Mouse (Mus musculus) limb, embryonic 14.5 days (tissue): Measurements from ENCODE around the gene Usp9x. TPM values are rescaled to one million over a fixed set of nuclear protein-coding genes. Genes with fewer than 3 reads are reported as not detected.
A peak's percentile ranks its signal among the peaks of the same experiment; 100 is the strongest.

Experiments
- ATAC-seq: fragments of 200-750 bp; cut with Nextera tagmentation; 2 replicates; pipeline ENCODE4 v1.8.0; 2017; ENCODE audit warnings: low read depth, moderate number of reproducible peaks, moderate TSS enrichment; ENCODE audit not compliant: low FRiP score
- DNase-seq: peaks from one replicate; pipeline ENCODE4 v3.0.0-alpha.2; 2015; ENCODE audit warnings: low spot score
- H3K27ac ChIP-seq: fragments of 300-500 bp; sonication (generic); replicated peaks from 2 replicates; pipeline ENCODE4 v1.5.1; 2014; ENCODE audit warnings: low read depth, mild to moderate bottlenecking, low read length, moderate library complexity, mixed read lengths
- H3K27me3 ChIP-seq: fragments of 300-500 bp; sonication (generic); 2 replicates; pipeline ENCODE4 v1.6.1; 2014; ENCODE audit warnings: low read length, mixed read lengths; ENCODE audit not compliant: control insufficient read depth, insufficient read depth
- H3K36me3 ChIP-seq: fragments of 300-500 bp; sonication (generic); 2 replicates; pipeline ENCODE4 v1.6.1; 2014; ENCODE audit warnings: mild to moderate bottlenecking, low read length, moderate library complexity, mixed read lengths; ENCODE audit not compliant: control insufficient read depth, insufficient read depth
- H3K4me1 ChIP-seq: fragments of 300-500 bp; sonication (generic); 2 replicates; pipeline ENCODE4 v1.6.1; 2014; ENCODE audit warnings: antibody characterized with exemption, low read length, mixed read lengths; ENCODE audit not compliant: control insufficient read depth, insufficient read depth
- H3K4me2 ChIP-seq: fragments of 300-500 bp; sonication (generic); replicated peaks from 2 replicates; pipeline ENCODE4 v1.6.1; 2014; ENCODE audit warnings: low read depth, mild to moderate bottlenecking, low read length, moderate library complexity; ENCODE audit not compliant: severe bottlenecking
- H3K4me3 ChIP-seq: fragments of 300-500 bp; sonication (generic); replicated peaks from 2 replicates; pipeline ENCODE4 v1.5.1; 2014; ENCODE audit warnings: low read length
- H3K9ac ChIP-seq: fragments of 300-500 bp; sonication (generic); 2 replicates; pipeline ENCODE4 v1.6.1; 2014; ENCODE audit warnings: mild to moderate bottlenecking, low read depth, low read length, moderate library complexity; ENCODE audit not compliant: severe bottlenecking
- H3K9me3 ChIP-seq: fragments of 300-500 bp; sonication (generic); 2 replicates; pipeline ENCODE4 v1.6.1; 2016; ENCODE audit warnings: low read length; ENCODE audit not compliant: control insufficient read depth
- POLR2A ChIP-seq: fragments of 200-500 bp; IDR thresholded peaks from 2 replicates; pipeline ENCODE4 v1.8.0; 2012; ENCODE audit warnings: inconsistent platforms, mild to moderate bottlenecking, moderate library complexity, borderline replicate concordance; ENCODE audit not compliant: insufficient read depth, insufficient read length; ENCODE audit errors: extremely low read depth
- WGBS: fragments of 180-500 bp; shearing (Covaris S2); extraction: QIAGEN DNeasy Blood & Tissue Kit; methylation state at CpG from one replicate; pipeline ENCODE4 v1.1.7; 2014; 5-methylcytosine and 5-hydroxymethylcytosine counted together
- polyA plus RNA-seq, 2 experiments: library from polyadenylated mRNA; depleted of rRNA in 1 of 2; stranded (reverse) in 1 of 2; unstranded in 1 of 2; fragments of >200 nt; fragmentation: Nextera tagmentation in 1 of 2; extraction: Ambion mirVana in 1 of 2; gene quantifications; 2 replicates each; pipeline versions ENCODE4 v1.2.1 to v1.2.3; 2012 to 2014

Usp9x gene
- polyA plus RNA-seq, 2 experiments = 38.2 to 58.4 TPM

DNA sequence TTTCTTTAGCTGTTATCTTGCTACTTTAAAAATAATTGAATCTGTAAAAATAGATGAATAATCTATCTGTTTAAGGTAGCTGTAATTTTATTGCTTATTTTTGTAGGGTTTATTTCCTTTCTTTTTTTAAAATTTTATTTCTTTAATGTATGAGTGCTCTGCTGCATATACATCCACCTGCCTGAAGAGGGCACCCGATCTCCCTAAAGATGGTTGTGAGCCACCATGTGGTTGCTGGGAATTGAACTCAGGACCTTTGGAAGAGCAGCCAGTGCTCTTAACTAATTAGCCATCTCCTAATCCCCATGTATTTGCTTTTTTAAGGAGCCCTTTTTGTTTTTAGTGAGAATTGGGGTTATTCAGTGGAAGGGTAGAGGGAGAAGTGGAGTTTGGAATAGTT, 14.3 kb downstream of the Usp9x start:
- ATAC-seq (no peak), DNase-seq (no peak)
- H3K27me3 ChIP-seq = no peaks in the 10 kb centered on the region
- H3K27ac ChIP-seq = no peak overlapping the region
- no peak overlapping the region for H3K4me2 ChIP-seq
- no peak overlapping the region for H3K9ac ChIP-seq
- H3K4me3 ChIP-seq = no peak overlapping the region
- H3K4me1 ChIP-seq = no peaks in the 10 kb centered on the region
- H3K36me3 ChIP-seq = no peaks in the 10 kb centered on the region
- no peaks in the 10 kb centered on the region for H3K9me3 ChIP-seq
- 67% methylated on average over 1 of the region's 1 CpGs for WGBS
- TF ChIP-seq POLR2A = no peak

DNA sequence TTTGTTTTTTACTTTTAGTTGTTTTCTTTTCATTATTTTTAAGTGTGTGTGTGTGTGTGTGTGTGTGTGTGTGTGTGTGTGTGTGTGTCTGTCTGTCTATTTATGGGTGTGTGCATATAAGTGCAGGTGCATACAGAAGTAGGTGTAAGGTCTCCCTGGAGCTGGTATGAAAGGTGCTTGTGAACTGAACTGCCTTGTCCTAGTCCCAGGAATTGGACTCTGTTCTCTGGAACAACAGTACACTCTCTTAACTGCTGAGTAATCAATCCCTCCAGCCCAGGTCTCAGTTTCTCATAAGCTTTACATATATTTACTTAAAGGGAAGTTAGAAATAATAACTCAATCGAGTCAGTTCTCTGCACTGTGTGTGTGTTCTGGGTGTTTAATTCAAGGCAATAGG, 25.7 kb downstream of the Usp9x start:
- no peak for ATAC-seq
- H3K4me1 ChIP-seq = no peaks in the 10 kb centered on the region

DNA sequence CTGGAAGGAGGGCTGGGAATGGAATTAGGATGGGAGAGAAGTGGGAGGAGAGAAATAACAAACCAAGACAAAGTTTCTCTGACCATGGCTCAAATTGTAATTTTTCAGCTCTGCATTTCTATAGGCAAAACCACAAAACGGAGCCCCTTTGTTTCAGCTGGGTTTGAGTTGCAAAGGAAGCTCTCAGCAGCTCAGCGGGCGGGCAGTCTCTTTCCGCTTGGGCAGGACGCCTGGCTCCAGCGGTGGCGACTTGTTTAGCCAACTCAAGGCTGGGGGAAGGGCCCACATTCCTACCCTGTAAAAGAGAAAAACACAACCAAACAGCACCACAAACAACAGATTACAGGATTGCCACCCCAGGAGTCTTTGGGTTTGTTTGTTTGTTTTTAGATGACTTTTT, 135.2 kb downstream of the Usp9x start:
- Histone ChIP-seq H3K4me3 (no peak overlapping the region), H3K9me3 (no peaks in the 10 kb centered on the region), H3K27ac (no peak overlapping the region), H3K27me3 (no peaks in the 10 kb centered on the region; the same call in 1 of the 2 replicates), H3K9ac (no peak overlapping the region), H3K4me2 (no peak overlapping the region), H3K4me1 (no peaks in the 10 kb centered on the region), H3K36me3 (no peaks in the 10 kb centered on the region)
- TF ChIP-seq POLR2A = no peak
- DNase-seq (no peak), ATAC-seq (no peak)
- WGBS = 32% methylated on average over 7 of the region's 7 CpGs

More for the DNA sequence above, 25.7 kb downstream of the Usp9x start:
- no peaks in the 10 kb centered on the region for H3K9me3 ChIP-seq
- no peak for TF ChIP-seq POLR2A
- 67% methylated on average over 1 of the region's 1 CpGs for WGBS
- no peak overlapping the region for H3K4me3 ChIP-seq
- H3K27ac ChIP-seq = no peak overlapping the region
- DNase-seq = no peak
- no peak overlapping the region for H3K9ac ChIP-seq
- H3K4me2 ChIP-seq = no peak overlapping the region
- peaks cover 8% of the 10 kb centered on the region for H3K36me3 ChIP-seq
- no peaks in the 10 kb centered on the region for H3K27me3 ChIP-seq

DNA sequence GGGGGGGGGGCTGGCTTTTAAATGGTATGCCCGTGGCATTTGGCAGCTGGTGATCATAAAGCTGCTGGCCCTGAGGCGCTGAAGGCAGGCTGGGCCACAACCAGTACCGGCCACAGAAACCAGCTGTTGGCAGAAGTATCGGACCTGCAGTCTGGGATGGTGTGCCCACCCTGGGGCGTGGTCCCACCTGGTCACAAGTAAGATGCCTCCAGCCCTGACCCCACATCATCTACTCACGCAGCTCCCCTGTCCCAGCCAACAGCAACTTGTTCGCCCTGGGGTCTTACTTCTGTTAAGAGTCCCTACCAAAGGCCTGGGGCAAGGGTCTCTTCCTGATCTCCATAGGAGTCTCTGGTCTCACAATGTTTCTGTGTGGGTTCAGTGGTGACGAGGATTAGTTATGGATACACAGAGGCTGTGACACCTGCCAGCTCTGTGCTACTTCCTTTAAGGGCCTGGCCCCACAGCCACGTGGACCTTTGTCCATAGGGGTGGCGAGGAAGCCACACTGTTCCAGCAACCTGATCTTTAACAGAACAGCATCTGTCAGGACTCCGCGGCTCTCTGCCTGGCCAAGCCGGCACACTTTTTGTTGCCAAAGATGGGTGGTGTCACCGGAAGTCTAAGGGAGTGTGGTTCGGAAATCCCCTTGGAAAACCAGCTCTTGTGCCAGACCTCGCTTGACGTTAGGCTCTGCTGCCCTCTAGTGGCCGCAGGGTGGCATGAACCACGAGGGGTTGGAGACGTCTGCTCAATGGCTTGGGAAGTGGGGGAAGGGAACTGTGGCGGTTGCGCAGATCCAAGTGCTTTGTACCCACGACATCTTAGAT, 136.4 kb downstream of the Usp9x start:
- DNase-seq = peak; percentile 80
- Histone ChIP-seq H3K27me3 (no peaks in the 10 kb centered on the region; the same call in 1 of the 2 replicates), H3K36me3 (no peaks in the 10 kb centered on the region), H3K4me3 (peak overlapping the region; percentile 32), H3K4me1 (no peaks in the 10 kb centered on the region), H3K9me3 (no peaks in the 10 kb centered on the region), H3K9ac (0 out of 2 replicates have a peak overlapping the region, but pooled peaks have one; percentile 38), H3K27ac (no peak overlapping the region), H3K4me2 (peak overlapping the region; percentile 41)
- ATAC-seq = peak; percentile 94
- TF ChIP-seq POLR2A = no peak
- WGBS = 16% methylated on average over 21 of the region's 23 CpGs

DNA sequence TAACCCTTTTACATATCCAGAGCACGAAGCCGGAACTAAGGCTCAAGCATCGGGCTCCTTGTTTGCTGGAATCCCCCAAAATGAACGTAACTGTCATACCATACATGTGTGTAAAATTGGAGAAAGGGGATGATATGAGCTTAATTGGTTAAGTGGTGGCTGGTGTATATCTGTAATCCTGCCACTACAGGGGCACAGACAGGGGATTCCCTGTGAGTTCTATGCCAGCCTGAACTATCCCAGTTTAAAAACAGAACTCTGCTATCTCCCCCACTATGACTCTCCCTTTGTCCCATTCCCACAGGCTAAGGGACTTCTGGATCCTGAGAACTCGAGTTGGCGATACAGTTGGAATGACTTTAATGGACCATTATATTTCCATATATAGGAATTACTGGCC, 137.1 kb downstream of the Usp9x start:
- ATAC-seq (no peak), DNase-seq (no peak)
- H3K27ac ChIP-seq = no peak overlapping the region
- 43% methylated on average over 6 of the region's 6 CpGs for WGBS
- H3K4me3 ChIP-seq = peak overlapping the region; percentile 32
- no peaks in the 10 kb centered on the region; the same call in 1 of the 2 replicates for H3K27me3 ChIP-seq
- no peaks in the 10 kb centered on the region for H3K36me3 ChIP-seq
- no peaks in the 10 kb centered on the region for H3K9me3 ChIP-seq
- no peaks in the 10 kb centered on the region for H3K4me1 ChIP-seq
- H3K4me2 ChIP-seq = peak overlapping the region; percentile 41
- H3K9ac ChIP-seq = 0 out of 2 replicates have a peak overlapping the region, but pooled peaks have one; percentile 38
- TF ChIP-seq POLR2A = no peak

DNA sequence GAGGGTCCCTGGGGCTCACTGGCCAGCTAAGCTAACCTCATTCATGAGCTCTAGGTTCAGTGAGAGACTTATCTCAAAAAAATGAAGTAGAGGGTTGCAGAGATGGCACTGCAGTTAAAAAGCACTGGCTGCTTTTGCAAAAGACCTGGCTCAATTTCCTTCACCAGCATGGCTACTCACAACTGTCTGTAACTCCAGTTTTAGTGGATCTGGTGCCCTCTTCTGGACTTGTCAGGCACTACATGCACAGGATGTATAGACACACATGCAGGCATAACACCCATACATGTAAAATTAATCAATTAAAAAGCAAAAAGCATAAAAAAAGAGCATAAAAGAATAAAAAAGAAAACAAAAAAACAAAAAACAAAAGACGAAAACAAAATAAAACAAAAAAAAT, 143.0 kb downstream of the Usp9x start:
- Histone ChIP-seq H3K4me1 (no peaks in the 10 kb centered on the region), H3K27ac (no peak overlapping the region), H3K9me3 (no peaks in the 10 kb centered on the region), H3K4me2 (no peak overlapping the region), H3K27me3 (no peaks in the 10 kb centered on the region), H3K4me3 (no peak overlapping the region), H3K36me3 (no peaks in the 10 kb centered on the region), H3K9ac (no peak overlapping the region)
- TF ChIP-seq POLR2A = no peak
- WGBS = 61% methylated on average over 1 of the region's 1 CpGs
- ATAC-seq (no peak), DNase-seq (no peak)

Other genes starting within 250 kb of the Usp9x start
- gene Ddx3x, start 209.5 kb downstream of the Usp9x start, polyA plus RNA-seq (2012; rRNA removed) = 91.4 and 100 TPM in 2 replicates
- 126 and 159 TPM in 2 replicates for gene Ddx3x, start 209.5 kb downstream of the Usp9x start, polyA plus RNA-seq (2014; fragmentation: Nextera tagmentation; extraction: Ambion mirVana)